22 mouse cellular contexts compared by ENCODE assay signal in the genomic region with DNA sequence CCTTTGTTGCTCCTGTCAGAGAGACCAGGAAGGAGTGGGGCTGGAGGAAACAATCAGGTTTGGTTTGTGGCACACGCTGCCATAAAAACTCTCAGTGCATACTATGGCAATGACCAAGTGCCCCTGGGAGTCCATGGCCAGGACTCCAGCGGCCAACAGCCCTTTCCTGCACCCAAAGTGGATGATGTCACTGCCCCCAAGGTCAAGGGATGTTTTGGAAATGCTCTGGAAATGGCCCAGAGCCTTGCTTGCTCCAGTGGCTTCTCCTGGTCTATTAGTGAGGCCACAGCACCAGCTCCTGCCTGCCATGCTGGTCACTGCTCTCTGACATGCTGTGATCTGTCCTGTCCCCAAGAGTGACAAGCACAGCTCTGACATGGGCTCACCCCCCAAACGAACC. TPM values are rescaled to one million over a fixed set of nuclear protein-coding genes. Genes with fewer than 3 reads are reported as not detected.
DNase-seq lines count a peak whose midpoint lies in the region; ATAC-seq and TF ChIP-seq lines count a peak whose summit lies in the region.
"Had no signal": no experiment of that assay in that cellular context is flagged by ENCODE, and none has a peak within 500 bp of the region (broad histone marks: within the 10 kb centered on the region; RNA-seq: fewer than 3 reads in every experiment).

No protein-coding gene starts in this region.

- no peaks in the 10 kb centered on the region; the same call in 1 of the 2 replicates for H3K36me3 ChIP-seq in liver, adult 2 months (ENCODE audit: control insufficient read depth, insufficient read depth, low read length)
- peaks cover 5% of the 10 kb centered on the region for H3K36me3 ChIP-seq in liver, postnatal 0 days (replicated peaks; ENCODE audit: insufficient read depth, low read length)

- H3K79me2 ChIP-seq in liver, adult 2 months (ENCODE audit: control insufficient read depth, insufficient read depth, low read length), result no peaks in the 10 kb centered on the region

- no peaks in the 10 kb centered on the region for H3K27me3 ChIP-seq in liver, adult 2 months (ENCODE audit: control insufficient read depth, insufficient read depth, low read length)
- no peaks in the 10 kb centered on the region for H3K27me3 ChIP-seq in liver, postnatal 0 days (ENCODE audit: insufficient read depth, low read length)
- H3K27me3 ChIP-seq: embryonic facial prominence, embryonic 15.5 days; heart, embryonic 12.5 days had no signal

- no peak for TF ChIP-seq EP300 in liver, postnatal 0 days (IDR thresholded peaks at IDR 0.05; ENCODE audit: low read depth)

- 72% methylated on average over 3 of the region's 3 CpGs for WGBS in liver, adult 2 months
- WGBS in liver, postnatal 0 days (ENCODE audit: insufficient replicate concordance), result 71% methylated on average over 3 of the region's 3 CpGs

- TF ChIP-seq POLR2A in liver, adult 2 months (IDR thresholded peaks at IDR 0.05; ENCODE audit: extremely low read depth, insufficient read depth, low read length), result no peak

- no peaks in the 10 kb centered on the region for H3K4me1 ChIP-seq in liver, adult 2 months (ENCODE audit: control insufficient read depth, insufficient read depth, low read length)
- H3K4me1 ChIP-seq in liver, postnatal 0 days (ENCODE audit: insufficient read depth), result no peaks in the 10 kb centered on the region
- H3K4me1 ChIP-seq: heart, embryonic 12.5 days had no signal

- H3K9me3 ChIP-seq in liver, postnatal 0 days (ENCODE audit: low read length), result no peaks in the 10 kb centered on the region
- H3K9me3 ChIP-seq: embryonic facial prominence, embryonic 15.5 days; heart, embryonic 12.5 days; hindbrain, embryonic 10.5 days had no signal

- TF ChIP-seq CTCF in liver, adult 2 months (IDR thresholded peaks at IDR 0.05; ENCODE audit: low read depth, low read length), result no peak
- no peak for TF ChIP-seq CTCF in liver, postnatal 0 days (IDR thresholded peaks at IDR 0.05; ENCODE audit: low read depth)

- no peak overlapping the region for H3K4me3 ChIP-seq in liver, adult 2 months (ENCODE audit: insufficient read depth, low read depth, low read length)
- H3K4me3 ChIP-seq in liver, postnatal 0 days (ENCODE audit: low read depth, low read length), result no peak overlapping the region
- H3K4me3 ChIP-seq: embryonic facial prominence, embryonic 15.5 days; erythroblast, embryonic 14.5 days; heart, embryonic 12.5 days; hindbrain, embryonic 10.5 days had no signal

- no peak overlapping the region; the same call in 1 of the 2 replicates for H3K9ac ChIP-seq in liver, adult 2 months (ENCODE audit: low read depth, low read length)
- no peak overlapping the region for H3K9ac ChIP-seq in liver, postnatal 0 days (replicated peaks)
- H3K9ac ChIP-seq: embryonic facial prominence, embryonic 15.5 days; heart, embryonic 12.5 days; hindbrain, embryonic 14.5 days had no signal

- peak; percentile 90 to 96 for DNase-seq in adrenal gland, adult (ENCODE audit: inconsistent age in 2 of 2, low spot score in 1 of 2)
- DNase-seq in adrenal gland, postnatal 4 days (ENCODE audit: low spot score in 2 of 2), result no peak
- DNase-seq in liver, adult 2 months (ENCODE audit: extremely low read depth, low read depth, low spot score), result peak; percentile 21
- no peak for DNase-seq in liver, postnatal 0 days
- DNase-seq in NIH3T3 (ENCODE audit: low read depth), result peak; percentile 20
- DNase-seq in adrenal gland, postnatal 10 days, result peak; percentile 82
- DNase-seq in adipocyte (ENCODE audit: low spot score), result no peak
- DNase-seq: B cell, adult 2 months; cerebellum, adult 18-20 months; cerebellum, adult 9-11 months; cerebellum, postnatal 36 days; gastrocnemius, postnatal 10 days had no signal

- H3K4me2 ChIP-seq in liver, postnatal 0 days (ENCODE audit: low read depth, low read length), result no peak overlapping the region
- H3K4me2 ChIP-seq: embryonic facial prominence, embryonic 15.5 days; heart, embryonic 12.5 days; hindbrain, embryonic 14.5 days had no signal

- no peak overlapping the region for H3K27ac ChIP-seq in liver, adult 2 months (replicated peaks; ENCODE audit: insufficient read depth, low read depth, low read length)
- no peak overlapping the region for H3K27ac ChIP-seq in liver, postnatal 0 days (ENCODE audit: low read depth)
- H3K27ac ChIP-seq: embryonic facial prominence, embryonic 15.5 days; hindbrain, embryonic 10.5 days; hindbrain, embryonic 14.5 days had no signal

- no peak for ATAC-seq in liver, postnatal 0 days
- no peak for ATAC-seq in inflammation-experienced regulatory T-cells, adult 6 months
- ATAC-seq: CD4-positive, CD25-positive, alpha-beta regulatory T cell, adult 4 months; forebrain, embryonic 16.5 days; intestine, embryonic 16.5 days had no signal

RNA-seq across cellular contexts. Expression of a gene that starts 10.4 kb away (rescaled TPM):
- total RNA-seq in adrenal gland, postnatal 4 days (2021), result 100 to 1,000 TPM; 247 to 275 TPM
- 1.9 and 2.2 TPM in 2 replicates for total RNA-seq in liver, adult 2 months (2014; rRNA removed)
- polyA plus RNA-seq in liver, adult 2 months (2012; rRNA removed), result 2.3 and 2.8 TPM in 2 replicates
- 3.1 and 3.9 TPM in 2 replicates for polyA plus RNA-seq in liver, postnatal 0 days (2015; fragmentation: Nextera tagmentation; extraction: Ambion mirVana)
- total RNA-seq in adrenal gland, postnatal 10 days (2021), result 10 to 100 TPM; 52.2 to 87.4 TPM
- under 1 TPM; 0.28 to 0.48 (median 0.29) TPM for polyA plus RNA-seq in inflammation-experienced regulatory T-cells, adult 6 months (2017; shearing (Covaris generic))

RNA-seq across cellular contexts. Expression of a gene that starts 22.3 kb away (rescaled TPM):
- total RNA-seq in adrenal gland, postnatal 4 days (2021), result 10 to 100 TPM; 14.8 to 16.9 TPM
- total RNA-seq in liver, adult 2 months (2014; rRNA removed), result 4.6 and 7.4 TPM in 2 replicates
- polyA plus RNA-seq in liver, adult 2 months (2012; rRNA removed), result 16.5 and 24.9 TPM in 2 replicates
- polyA plus RNA-seq in liver, postnatal 0 days (2015; fragmentation: Nextera tagmentation; extraction: Ambion mirVana), result 3.8 and 4.2 TPM in 2 replicates
- 10 to 100 TPM in 1 of 2 experiments, 1 to 10 TPM in 1; 9.0 to 13.2 TPM for total RNA-seq in adrenal gland, postnatal 10 days (2021)
- 10 to 100 TPM in 1 of 3 experiments, 1 to 10 TPM in 2; 8.1 to 12.5 (median 9.3) TPM for polyA plus RNA-seq in inflammation-experienced regulatory T-cells, adult 6 months (2017; shearing (Covaris generic))

RNA-seq across cellular contexts. Expression of a gene that starts 22.5 kb away (rescaled TPM):
- 10 to 100 TPM; 50.2 to 53.5 TPM for total RNA-seq in adrenal gland, postnatal 4 days (2021)
- 13.7 and 19.9 TPM in 2 replicates for total RNA-seq in liver, adult 2 months (2014; rRNA removed)
- 55.4 and 59.8 TPM in 2 replicates for polyA plus RNA-seq in liver, adult 2 months (2012; rRNA removed)
- 63.4 and 65.4 TPM in 2 replicates for polyA plus RNA-seq in liver, postnatal 0 days (2015; fragmentation: Nextera tagmentation; extraction: Ambion mirVana)
- 10 to 100 TPM; 53.1 to 53.9 TPM for total RNA-seq in adrenal gland, postnatal 10 days (2021)
- polyA plus RNA-seq in inflammation-experienced regulatory T-cells, adult 6 months (2017; shearing (Covaris generic)), result 10 to 100 TPM; 88.3 to 98.3 (median 92.6) TPM

RNA-seq across cellular contexts. Expression of a gene that starts 29.2 kb away (rescaled TPM):
- 10 to 100 TPM; 30.1 to 30.9 TPM for total RNA-seq in adrenal gland, postnatal 4 days (2021)
- total RNA-seq in liver, adult 2 months (2014; rRNA removed), result 1.0 and 1.2 TPM in 2 replicates
- polyA plus RNA-seq in liver, adult 2 months (2012; rRNA removed), result 2.0 and 2.6 TPM in 2 replicates
- polyA plus RNA-seq in liver, postnatal 0 days (2015; fragmentation: Nextera tagmentation; extraction: Ambion mirVana), result 0.72 and 0.89 TPM in 2 replicates
- 10 to 100 TPM; 16.3 to 23.5 TPM for total RNA-seq in adrenal gland, postnatal 10 days (2021)
- not detected for polyA plus RNA-seq in inflammation-experienced regulatory T-cells, adult 6 months (2017; shearing (Covaris generic))
- polyA plus RNA-seq: CD4-positive, CD25-positive, alpha-beta regulatory T cell, adult 4 months; G1E had no signal

Comparison
In these comparisons a context has a peak if more than half of its experiments do, and no peak if none do; other contexts are left out.
1. DNase-seq: peak in adrenal gland, adult (2 of 2), liver, adult 2 months (single experiment), NIH3T3 (single experiment) and adrenal gland, postnatal 10 days (single experiment); none in adrenal gland, postnatal 4 days (0 of 2), liver, postnatal 0 days (single experiment) and adipocyte (single experiment).
2. RNA of a gene that starts 10.4 kb away (total RNA-seq): 247 to 275 TPM in adrenal gland, postnatal 4 days and 52.2 to 87.4 TPM in adrenal gland, postnatal 10 days; 1.9 to 2.2 TPM in liver, adult 2 months; every median in the first group is over 10 times any median in the second.